Mouse (Mus musculus) common myeloid progenitor, adult 5-6 weeks (primary cell): ENCODE measurements at regions not wholly inside any gene's neighbourhood (a gene's known extent, or its start where the extent isn't known, plus 50 kb on each side); places are given as distances from the start of the nearest gene placed in this dataset.

Experiments used
- ATAC-seq: replicated peaks from 2 replicates; pipeline ENCODE4 v1.8.0; 2016; ENCODE audit warnings: low read depth, mild to moderate bottlenecking, moderate TSS enrichment, inconsistent platforms; ENCODE audit not compliant: poor library complexity, severe bottlenecking

DNA sequence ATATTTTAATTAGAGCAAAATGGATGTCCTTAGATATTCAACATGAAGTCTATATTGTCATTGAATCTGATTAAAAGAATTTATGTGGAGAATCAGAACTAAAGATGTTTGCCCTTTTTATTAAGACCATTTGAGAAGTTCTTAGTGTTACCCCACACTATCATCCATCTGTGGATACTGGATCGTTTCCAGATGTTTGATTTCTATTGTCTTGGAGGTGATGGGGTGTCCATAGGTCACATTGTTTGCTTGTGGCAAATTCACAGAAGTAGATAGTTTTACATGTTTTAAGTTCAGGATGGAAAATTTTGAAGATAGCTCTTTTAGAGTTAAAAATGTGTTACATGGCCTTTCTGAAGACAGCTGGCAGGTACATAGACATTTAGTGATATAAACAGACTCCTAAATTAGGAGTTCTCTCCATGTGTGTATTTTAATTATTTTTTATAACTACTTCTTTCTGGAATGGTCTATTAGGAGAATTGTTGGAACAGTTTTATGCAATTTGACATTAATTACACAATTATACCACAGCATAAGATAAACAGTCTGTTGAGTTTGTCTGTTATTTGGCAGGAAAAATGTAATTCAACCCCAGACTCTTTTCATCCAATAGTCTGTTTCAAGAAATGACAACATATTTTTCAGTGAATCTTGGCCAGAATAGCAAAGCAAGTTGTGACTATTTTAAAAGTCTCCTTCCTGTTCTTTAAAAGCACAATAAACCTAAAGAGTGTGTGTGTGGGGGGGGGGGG, 368.8 kb upstream of the Plscr5 start:
- no peak for ATAC-seq

GRCm38 (mm10) chr9:91818616-91819328, 374.0 kb upstream of the Plscr5 start:
- no peak for ATAC-seq

DNA sequence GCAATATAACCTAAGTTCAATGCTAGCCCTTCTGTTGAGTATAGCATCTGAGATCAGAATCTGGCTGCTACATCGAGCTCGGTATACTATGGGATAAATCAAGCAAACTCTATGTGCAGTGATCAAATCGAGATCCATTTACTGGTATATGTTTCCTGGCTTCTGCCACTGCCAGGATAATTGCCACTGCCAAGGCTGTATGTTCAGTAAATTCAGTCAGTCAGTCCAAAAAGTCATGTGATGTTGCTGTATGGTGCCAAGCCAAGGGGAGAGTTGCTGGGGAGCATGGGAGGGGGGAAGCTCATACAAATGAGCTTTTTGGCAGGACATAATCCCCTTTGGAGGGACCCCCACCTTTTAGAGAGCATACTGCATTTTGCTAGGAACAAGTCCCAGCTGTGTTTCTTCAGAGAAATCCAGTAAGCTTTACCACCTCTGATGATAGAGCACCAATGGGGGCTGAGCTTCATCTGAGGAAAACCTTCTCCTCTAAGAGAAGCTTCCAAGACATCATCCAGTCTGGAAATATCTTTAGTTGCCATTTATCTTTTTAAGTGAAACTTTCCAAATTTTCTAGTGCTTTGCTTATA, 389.3 kb upstream of the Plscr5 start:
- ATAC-seq, result no peak

- no peak for ATAC-seq
Observed at GRCm38 (mm10) chr9:91798837-91799225, 393.9 kb upstream of the Plscr5 start.

- ATAC-seq, result no peak
Observed at GRCm38 (mm10) chr9:91798171-91798836, 394.4 kb upstream of the Plscr5 start.

GRCm38 (mm10) chr9:91796976-91797375, 395.8 kb upstream of the Plscr5 start:
- ATAC-seq, result no peak

DNA sequence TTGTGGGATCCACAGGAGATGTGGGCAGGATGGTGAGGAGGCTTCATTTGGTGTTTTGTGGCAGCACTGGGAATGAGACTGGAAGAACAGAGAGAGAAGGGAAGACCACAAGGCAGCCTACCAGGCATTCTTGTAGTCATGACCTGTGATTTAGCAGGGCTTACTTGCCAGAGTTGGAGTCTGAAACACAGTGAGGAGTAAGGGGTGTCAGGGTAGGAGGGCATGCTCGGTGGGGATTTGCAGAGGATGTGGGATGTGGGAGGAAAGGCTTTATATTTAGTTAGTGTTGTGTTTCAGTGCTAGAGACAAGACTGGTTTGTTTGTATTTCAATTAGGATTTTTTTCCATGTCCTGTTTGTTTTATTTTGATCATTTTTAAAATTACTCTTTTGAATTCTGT, 387.3 kb upstream of the Zic1 start:
- no peak for ATAC-seq

GRCm38 (mm10) chr9:91711106-91711505, 345.5 kb upstream of the Zic1 start:
- no peak for ATAC-seq

- ATAC-seq, result no peak
Observed at GRCm38 (mm10) chr9:91680859-91681258, 315.2 kb upstream of the Zic1 start.

GRCm38 (mm10) chr9:91666667-91667066, 301.1 kb upstream of the Zic1 start:
- ATAC-seq, result no peak

GRCm38 (mm10) chr9:91660089-91660488, 294.5 kb upstream of the Zic1 start:
- no peak for ATAC-seq

DNA sequence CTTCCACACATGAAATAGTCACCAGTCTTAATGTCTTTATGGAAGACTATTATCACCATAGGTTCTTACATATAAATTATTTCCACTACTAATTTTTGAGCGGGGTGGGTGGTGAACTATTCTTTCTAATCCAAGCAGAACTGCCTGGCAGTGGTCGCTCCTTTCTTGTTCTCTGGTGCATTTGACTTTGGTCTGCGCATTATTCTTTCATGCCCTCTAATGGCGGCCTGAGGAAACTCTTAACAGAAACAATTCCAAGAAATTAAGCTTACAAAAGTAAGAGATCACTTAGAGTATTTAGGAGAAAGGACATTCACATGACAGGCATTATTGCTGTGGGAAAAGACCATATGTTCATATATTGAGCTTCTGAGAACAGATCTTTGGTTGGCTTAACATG, 288.5 kb upstream of the Zic1 start:
- ATAC-seq, result no peak

DNA sequence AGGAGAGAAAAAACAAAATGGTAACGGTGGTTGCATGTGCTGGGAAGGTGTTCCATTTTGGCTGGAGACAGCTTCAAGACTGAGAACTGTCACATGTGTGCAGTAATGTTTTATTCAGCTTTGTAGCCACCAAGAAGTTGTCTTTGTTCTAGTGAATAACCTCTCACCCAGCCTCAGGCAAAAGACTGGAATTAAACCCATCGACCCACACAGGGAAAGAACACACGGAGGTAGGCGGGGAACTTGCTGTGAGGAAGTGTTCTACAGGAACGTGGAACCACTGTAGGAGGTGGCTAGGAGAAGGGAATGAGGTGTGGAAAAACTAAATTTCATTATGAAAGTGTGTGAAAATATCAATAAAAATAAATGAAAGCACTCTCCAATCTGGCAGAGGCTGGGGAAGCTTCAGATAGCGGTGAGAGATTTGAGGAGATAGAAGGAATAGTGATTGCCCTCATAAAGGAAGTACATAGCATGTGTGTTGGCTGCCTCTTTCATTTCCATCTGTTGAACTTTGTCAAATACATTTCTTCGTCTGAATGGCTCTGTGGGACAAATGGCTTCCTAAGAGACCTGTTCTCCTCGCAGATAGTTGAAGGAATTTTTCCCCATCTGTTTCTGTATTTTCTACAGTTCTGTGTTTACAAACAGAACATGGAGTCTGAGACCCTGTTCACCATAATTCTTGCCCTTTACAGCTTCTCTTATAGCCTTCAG, 286.9 kb upstream of the Zic1 start:
- ATAC-seq, result no peak

GRCm38 (mm10) chr9:91610401-91610800, 244.8 kb upstream of the Zic1 start:
- no peak for ATAC-seq

DNA sequence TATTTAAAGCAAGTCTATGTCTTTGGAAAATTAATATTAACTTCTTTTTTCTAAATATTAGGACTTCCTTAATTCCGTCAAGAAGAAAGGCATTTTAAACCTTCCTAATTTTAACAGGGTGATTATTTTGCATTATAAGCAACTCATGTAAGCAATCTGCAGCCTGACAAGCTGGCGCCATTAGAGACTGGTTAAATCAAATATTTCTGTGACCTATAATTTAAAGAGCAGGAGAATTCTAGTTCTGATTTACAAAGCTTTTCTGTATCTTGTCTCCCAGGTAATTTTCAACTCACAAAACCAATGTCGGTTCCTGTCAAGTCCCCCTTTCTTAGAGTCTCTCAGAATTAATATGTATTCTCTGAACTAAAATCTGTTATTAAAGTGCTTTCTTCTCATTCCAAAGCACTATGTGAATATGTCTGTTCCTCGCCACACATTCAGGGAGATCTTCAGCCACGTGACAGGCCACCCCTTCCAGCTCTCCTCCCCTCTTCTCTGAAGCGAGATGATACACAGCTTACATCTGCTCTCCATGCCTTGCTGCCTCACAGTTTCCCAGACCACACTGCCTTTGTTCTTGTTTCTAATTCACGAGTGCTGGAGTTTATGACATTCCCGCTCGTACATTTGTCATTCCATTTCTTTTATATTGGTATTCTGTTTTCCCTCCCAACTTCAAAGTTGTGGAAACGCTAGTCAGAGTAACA, 244.0 kb upstream of the Zic1 start:
- ATAC-seq, result no peak

- no peak for ATAC-seq
Observed at GRCm38 (mm10) chr9:91601740-91602139, 236.1 kb upstream of the Zic1 start.

DNA sequence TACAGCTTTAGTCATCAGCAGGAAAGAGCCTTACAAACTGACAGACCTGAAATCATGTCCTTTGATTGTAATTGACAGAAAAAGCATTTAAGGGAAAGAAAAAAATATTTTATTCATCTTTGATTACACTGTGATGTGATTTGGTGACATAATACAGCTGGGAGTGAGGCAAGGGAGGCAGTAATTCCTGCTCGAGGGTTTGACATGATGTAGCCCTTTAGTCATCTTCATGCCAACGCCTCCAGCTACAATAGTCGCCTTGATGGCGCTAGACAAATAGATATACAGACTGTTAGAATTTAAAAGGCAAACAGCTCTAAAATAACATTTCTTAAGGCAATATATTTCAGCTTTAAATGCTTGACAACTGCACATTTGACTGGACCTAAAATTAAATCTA, 226.3 kb upstream of the Zic1 start:
- ATAC-seq, result no peak

DNA sequence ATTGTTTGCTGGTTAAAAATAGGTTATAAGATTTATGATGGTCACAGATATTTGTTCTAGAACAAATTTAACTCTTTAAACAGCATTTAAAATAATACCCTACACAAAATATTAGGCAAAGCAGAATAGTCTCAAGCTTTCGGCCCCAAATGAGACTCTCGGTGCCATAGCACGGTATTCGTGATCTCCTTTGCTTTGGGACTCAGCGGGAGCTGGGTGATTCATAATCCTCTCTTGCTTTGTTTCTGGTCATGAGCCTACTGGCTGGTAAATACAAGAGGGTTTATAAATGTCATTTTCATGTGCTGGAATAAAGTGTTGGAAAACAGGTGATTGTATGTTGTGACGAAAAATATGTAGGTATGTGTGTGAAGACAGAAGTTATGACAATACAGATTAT, 223.1 kb upstream of the Zic1 start:
- no peak for ATAC-seq

GRCm38 (mm10) chr9:91587861-91588260, 222.3 kb upstream of the Zic1 start:
- ATAC-seq, result no peak

- ATAC-seq, result no peak
Observed at GRCm38 (mm10) chr9:91587271-91587670, 221.7 kb upstream of the Zic1 start.
